Mouse (Mus musculus) limb, embryonic 12.5 days (tissue): ENCODE data around the gene Olfr420. TPM values are rescaled to one million over a fixed set of nuclear protein-coding genes. Genes with fewer than 3 reads are reported as not detected.

Experiments used
- ATAC-seq: fragments of 200-750 bp; cut with Nextera tagmentation; 2 replicates; pipeline ENCODE4 v1.8.0; 2017; ENCODE audit warnings: low read depth, moderate TSS enrichment; ENCODE audit not compliant: insufficient number of reproducible peaks, insufficient read depth, low FRiP score, low TSS enrichment
- H3K27ac ChIP-seq: fragments of 300-500 bp; sonication (generic); 2 replicates; pipeline ENCODE4 v1.5.1; 2016; ENCODE audit warnings: mild to moderate bottlenecking, moderate library complexity
- H3K27me3 ChIP-seq: fragments of 300-500 bp; sonication (generic); 2 replicates; pipeline ENCODE4 v1.6.1; 2016; ENCODE audit warnings: mild to moderate bottlenecking, moderate library complexity
- H3K36me3 ChIP-seq: fragments of 300-500 bp; sonication (generic); 2 replicates; pipeline ENCODE4 v1.6.1; 2016; ENCODE audit warnings: mild to moderate bottlenecking, moderate library complexity
- H3K4me1 ChIP-seq: fragments of 300-500 bp; sonication (generic); replicated peaks from 2 replicates; pipeline ENCODE4 v1.6.1; 2016
- H3K4me2 ChIP-seq: fragments of 300-500 bp; sonication (generic); 2 replicates; pipeline ENCODE4 v1.6.1; 2016; ENCODE audit warnings: mild to moderate bottlenecking, moderate library complexity
- H3K4me3 ChIP-seq: fragments of 300-500 bp; sonication (generic); replicated peaks from 2 replicates; pipeline ENCODE4 v1.5.1; 2016; ENCODE audit warnings: mild to moderate bottlenecking
- H3K9ac ChIP-seq: fragments of 300-500 bp; sonication (generic); replicated peaks from 2 replicates; pipeline ENCODE4 v1.6.1; 2016; ENCODE audit warnings: mild to moderate bottlenecking, moderate library complexity
- H3K9me3 ChIP-seq: fragments of 300-500 bp; sonication (generic); 2 replicates; pipeline ENCODE4 v1.6.1; 2016; ENCODE audit warnings: mild to moderate bottlenecking, moderate library complexity
- WGBS: fragments of 180-500 bp; shearing (Covaris S2); methylation state at CpG from one replicate; pipeline ENCODE4 v1.1.7; 2016; 5-methylcytosine and 5-hydroxymethylcytosine counted together
- polyA plus RNA-seq: library from polyadenylated mRNA; unstranded; fragments of >200 nt; fragmentation: Nextera tagmentation; extraction: Ambion mirVana; gene quantifications from 2 replicates; pipeline ENCODE4 v1.2.1, GENCODE M21; 2016

Gene Olfr420
- polyA plus RNA-seq, 1 experiment from 2014 or later = not detected

DNA sequence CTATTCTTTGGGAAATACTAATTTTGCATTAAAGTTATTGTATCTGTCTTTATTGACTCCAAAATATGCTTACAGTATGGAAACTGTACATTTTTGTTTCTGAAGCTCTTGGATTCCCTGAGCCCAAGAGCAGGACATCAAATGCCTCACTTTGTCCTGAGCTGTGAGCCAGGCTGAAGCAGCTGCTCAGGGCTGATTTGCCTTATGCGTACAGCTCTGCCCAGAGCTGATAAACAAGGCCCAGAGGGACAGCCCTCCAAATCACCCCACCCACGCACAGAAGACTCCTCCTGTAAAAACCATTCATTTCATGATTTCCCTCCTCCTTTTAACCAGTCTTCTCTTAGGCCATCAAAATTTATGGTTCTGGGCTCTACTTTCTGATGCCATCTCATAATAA, 16.1 kb downstream of the Olfr420 start:
- Histone ChIP-seq H3K9ac (no peak overlapping the region), H3K4me1 (no peaks in the 10 kb centered on the region), H3K4me2 (no peak overlapping the region), H3K27me3 (no peaks in the 10 kb centered on the region), H3K4me3 (no peak overlapping the region), H3K36me3 (no peaks in the 10 kb centered on the region), H3K9me3 (no peaks in the 10 kb centered on the region), H3K27ac (no peak overlapping the region)
- no peak for ATAC-seq
- WGBS = 47% methylated on average over 2 of the region's 2 CpGs

DNA sequence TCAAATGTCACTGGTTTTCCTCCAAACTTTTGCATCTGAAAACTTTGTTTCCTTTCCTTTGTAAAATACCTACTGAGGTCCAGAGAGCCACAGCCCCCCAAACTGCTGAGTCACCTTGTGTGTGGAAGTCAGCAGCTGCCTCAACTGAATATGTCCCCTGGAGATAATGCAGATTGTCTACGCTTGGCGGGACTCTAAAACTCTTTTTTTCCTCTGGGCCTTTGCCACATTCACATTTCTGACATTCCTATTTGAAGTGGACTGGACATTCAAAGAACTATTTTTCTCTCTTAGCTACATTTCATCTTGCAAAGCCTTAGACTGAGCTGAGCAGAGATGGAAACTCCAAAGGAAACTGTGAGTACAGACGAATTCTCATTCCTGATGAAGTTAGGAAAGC, 17.2 kb downstream of the Olfr420 start, which contains the start of gene Spta1:
TSS of gene Spta1 (plus strand) at position 172 of the 400 bp plus-strand sequence.
- ATAC-seq = no peak
- H3K27me3 ChIP-seq = no peaks in the 10 kb centered on the region
- 58% methylated on average over 3 of the region's 3 CpGs for WGBS
- no peak within 1 kb of the TSS for H3K4me2 ChIP-seq
- H3K36me3 ChIP-seq = no peaks in the 10 kb centered on the region
- H3K9me3 ChIP-seq = no peaks in the 10 kb centered on the region
- no peaks in the 10 kb centered on the region for H3K4me1 ChIP-seq
- no peak within 1 kb of the TSS for H3K27ac ChIP-seq
- H3K4me3 ChIP-seq = no peak within 1 kb of the TSS
- H3K9ac ChIP-seq = no peak within 1 kb of the TSS

DNA sequence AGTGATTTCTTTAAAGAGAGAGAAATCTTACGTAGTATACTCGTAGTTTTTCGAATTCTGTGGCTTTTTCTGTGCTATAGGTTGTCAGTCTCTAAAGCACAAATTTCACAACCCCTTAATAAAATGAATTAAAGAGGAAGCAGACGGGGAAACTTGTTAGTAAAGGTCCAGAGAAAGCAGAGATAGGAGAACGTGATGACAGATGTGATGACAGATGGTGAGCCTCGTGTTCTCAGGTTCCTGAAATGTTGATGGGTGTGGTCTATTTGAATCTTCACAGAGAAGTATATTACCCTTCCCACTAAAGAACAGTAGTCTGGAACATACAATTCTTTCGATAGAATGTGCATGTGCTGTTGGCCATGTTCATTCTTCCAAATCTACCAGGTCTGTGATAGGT, 49.3 kb downstream of the Olfr420 start:
- no peaks in the 10 kb centered on the region for H3K4me1 ChIP-seq
- 74% methylated on average over 7 of the region's 7 CpGs for WGBS
- no peaks in the 10 kb centered on the region for H3K9me3 ChIP-seq
- no peaks in the 10 kb centered on the region for H3K36me3 ChIP-seq
- no peaks in the 10 kb centered on the region for H3K27me3 ChIP-seq
- H3K4me3 ChIP-seq = no peak overlapping the region
- H3K27ac ChIP-seq = no peak overlapping the region
- ATAC-seq = no peak
- H3K9ac ChIP-seq = no peak overlapping the region
- H3K4me2 ChIP-seq = no peak overlapping the region

Other genes with a start within 250 kb of the Olfr420 start
- 0.14 and 0.40 TPM in 2 replicates for gene Ifi211, start 242.6 kb upstream of the Olfr420 start, polyA plus RNA-seq
- gene Mndal, start 213.1 kb upstream of the Olfr420 start, polyA plus RNA-seq = 0.80 and 1.7 TPM in 2 replicates
- gene Ifi203, start 213.0 kb upstream of the Olfr420 start, polyA plus RNA-seq = 0.20 and 0.73 TPM in 2 replicates
- 0.17 TPM in 1 of 2 replicates, not detected in the other for gene Ifi202b, start 172.9 kb upstream of the Olfr420 start, polyA plus RNA-seq
- gene Ifi205, start 123.8 kb upstream of the Olfr420 start, polyA plus RNA-seq = 0.16 TPM in 1 of 2 replicates, not detected in the other
- gene Olfr433, start 114.9 kb upstream of the Olfr420 start, polyA plus RNA-seq = 0.09 TPM in 1 of 2 replicates, not detected in the other
- gene Olfr432, start 106.4 kb upstream of the Olfr420 start, polyA plus RNA-seq = not detected in 2 replicates
- gene Olfr430, start 89.0 kb upstream of the Olfr420 start, polyA plus RNA-seq = not detected in 2 replicates
- gene Olfr429, start 71.3 kb upstream of the Olfr420 start, polyA plus RNA-seq = not detected in 2 replicates
- not detected in 2 replicates for gene Olfr427, start 58.7 kb upstream of the Olfr420 start, polyA plus RNA-seq
- gene Olfr231, start 34.5 kb upstream of the Olfr420 start, polyA plus RNA-seq = not detected in 2 replicates
- not detected in 2 replicates for gene Olfr424, start 24.1 kb upstream of the Olfr420 start, polyA plus RNA-seq
- 0.95 and 1.1 TPM in 2 replicates for gene Spta1, start 17.1 kb downstream of the Olfr420 start, polyA plus RNA-seq
- gene Olfr419, start 96.4 kb downstream of the Olfr420 start, polyA plus RNA-seq = not detected in 2 replicates
- gene Mptx1, start 174.9 kb downstream of the Olfr420 start, polyA plus RNA-seq = not detected in 2 replicates
- not detected in 2 replicates for gene Olfr417, start 209.5 kb downstream of the Olfr420 start, polyA plus RNA-seq
- gene Olfr248, start 235.4 kb downstream of the Olfr420 start, polyA plus RNA-seq = not detected in 2 replicates